Mouse (Mus musculus): Measurements from ENCODE around the gene Nt5c2.

Nt5c2 gene

GRCm38 (mm10) chr19:46915406-46916080, 99.4 kb downstream of the Nt5c2 start:
- DNase-seq: no peak

- DNase-seq: no peak
Measured at GRCm38 (mm10) chr19:46913626-46914025, 101.3 kb downstream of the Nt5c2 start.

GRCm38 (mm10) chr19:46911492-46911891, 103.5 kb downstream of the Nt5c2 start:
- no peak for DNase-seq

GRCm38 (mm10) chr19:46908977-46909376, 106.0 kb downstream of the Nt5c2 start:
- DNase-seq: no peak

- DNase-seq: no peak
Measured at GRCm38 (mm10) chr19:46908207-46908606, 106.7 kb downstream of the Nt5c2 start.

GRCm38 (mm10) chr19:46905971-46906370, 109.0 kb downstream of the Nt5c2 start:
- no peak for DNase-seq

GRCm38 (mm10) chr19:46905383-46905782, 109.6 kb downstream of the Nt5c2 start:
- no peak for DNase-seq

- no peak for DNase-seq
Measured at GRCm38 (mm10) chr19:46904907-46905306, 110.0 kb downstream of the Nt5c2 start.

- no peak for DNase-seq
Measured at GRCm38 (mm10) chr19:46903379-46903778, 111.6 kb downstream of the Nt5c2 start.

GRCm38 (mm10) chr19:46901323-46901722, 113.6 kb downstream of the Nt5c2 start:
- DNase-seq: no peak

GRCm38 (mm10) chr19:46900786-46901185, 114.2 kb downstream of the Nt5c2 start:
- no peak for DNase-seq

- no peak for DNase-seq
Measured at GRCm38 (mm10) chr19:46899871-46900270, 115.1 kb downstream of the Nt5c2 start.

GRCm38 (mm10) chr19:46899306-46899705, 115.6 kb downstream of the Nt5c2 start:
- DNase-seq: no peak

GRCm38 (mm10) chr19:46898222-46898621, 116.7 kb downstream of the Nt5c2 start:
- no peak for DNase-seq

GRCm38 (mm10) chr19:46897135-46897534, 117.8 kb downstream of the Nt5c2 start:
- no peak for DNase-seq

GRCm38 (mm10) chr19:46893484-46893883, 121.5 kb downstream of the Nt5c2 start:
- no peak for DNase-seq

- no peak for DNase-seq
Measured at GRCm38 (mm10) chr19:46892856-46893255, 122.1 kb downstream of the Nt5c2 start.

- no peak for DNase-seq
Measured at GRCm38 (mm10) chr19:46890657-46891056, 124.3 kb downstream of the Nt5c2 start.

- no peak for DNase-seq
Measured at GRCm38 (mm10) chr19:46889666-46890065, 125.3 kb downstream of the Nt5c2 start.

- peak; percentile 65 to 74 for DNase-seq
Measured at GRCm38 (mm10) chr19:46887811-46888527, 127.0 kb downstream of the Nt5c2 start.

- DNase-seq: no peak
Measured at GRCm38 (mm10) chr19:46886826-46887225, 128.1 kb downstream of the Nt5c2 start.

GRCm38 (mm10) chr19:46885365-46885764, 129.6 kb downstream of the Nt5c2 start:
- no peak for DNase-seq

- no peak for DNase-seq
Measured at GRCm38 (mm10) chr19:46879876-46880275, 135.1 kb downstream of the Nt5c2 start.

- DNase-seq: peak; percentile 48 to 68
Measured at GRCm38 (mm10) chr19:46878346-46878745, 136.6 kb downstream of the Nt5c2 start.
